ENCODE assay signal across 8 mouse cellular contexts in genomic region chr3:95687168-95687523, GRCm38 (mm10). TPM values are rescaled to one million over a fixed set of nuclear protein-coding genes. Genes with fewer than 3 reads are reported as not detected.
DNase-seq lines count a peak whose midpoint lies in the region; ATAC-seq and TF ChIP-seq lines count a peak whose summit lies in the region.

No protein-coding gene starts in this region.

- H3K9me3 ChIP-seq in embryonic facial prominence, embryonic 12.5 days = no peaks in the 10 kb centered on the region
- no peaks in the 10 kb centered on the region for H3K9me3 ChIP-seq in hindbrain, postnatal 0 days (ENCODE audit: low read length)
- H3K9me3 ChIP-seq in midbrain, embryonic 14.5 days (ENCODE audit: control insufficient read depth, low read length) = no peaks in the 10 kb centered on the region

- no peak for DNase-seq in kidney, adult 2 months
- DNase-seq in kidney, postnatal 4 days = no peak
- DNase-seq in hindbrain, postnatal 0 days (ENCODE audit: low spot score) = no peak
- no peak for DNase-seq in midbrain, embryonic 14.5 days
- no peak for DNase-seq in urinary bladder, postnatal 4 days (ENCODE audit: low spot score in 2 of 2)
- DNase-seq in spleen, adult 18-20 months = no peak
- no peak for DNase-seq in urinary bladder, adult 2 months (ENCODE audit: low spot score)

- no peak for TF ChIP-seq POLR2A in kidney, adult 2 months (IDR thresholded peaks at IDR 0.05; ENCODE audit: low read depth, low read length)

- 0 out of 2 replicates have a peak overlapping the region, but pooled peaks have one; percentile 8 for H3K9ac ChIP-seq in embryonic facial prominence, embryonic 12.5 days
- H3K9ac ChIP-seq in hindbrain, postnatal 0 days (replicated peaks; ENCODE audit: low read length) = peak overlapping the region; percentile 42
- peak overlapping the region; percentile 48; the same call in 1 of the 2 replicates for H3K9ac ChIP-seq in midbrain, embryonic 14.5 days (replicated peaks; ENCODE audit: low read length)

- no peak overlapping the region for H3K27ac ChIP-seq in kidney, adult 2 months (ENCODE audit: insufficient read depth, low read depth, low read length)
- H3K27ac ChIP-seq in embryonic facial prominence, embryonic 12.5 days = peak overlapping the region; percentile 66; the same call in 1 of the 2 replicates
- 0 out of 2 replicates have a peak overlapping the region, but pooled peaks have one; percentile 26 for H3K27ac ChIP-seq in hindbrain, postnatal 0 days
- no peak overlapping the region for H3K27ac ChIP-seq in midbrain, embryonic 14.5 days (replicated peaks; ENCODE audit: low read depth, low read length)

- WGBS in kidney, adult 2 months = 26% methylated on average over 4 of the region's 4 CpGs
- 19% methylated on average over 4 of the region's 4 CpGs for WGBS in embryonic facial prominence, embryonic 12.5 days
- 8% methylated on average over 4 of the region's 4 CpGs for WGBS in hindbrain, postnatal 0 days
- WGBS in midbrain, embryonic 14.5 days = 14% methylated on average over 4 of the region's 4 CpGs

- H3K27me3 ChIP-seq in kidney, adult 2 months (replicated peaks; ENCODE audit: control insufficient read depth, insufficient read depth, low read length) = no peaks in the 10 kb centered on the region
- no peaks in the 10 kb centered on the region for H3K27me3 ChIP-seq in embryonic facial prominence, embryonic 12.5 days
- H3K27me3 ChIP-seq in hindbrain, postnatal 0 days (ENCODE audit: insufficient read depth, low read length) = no peaks in the 10 kb centered on the region
- H3K27me3 ChIP-seq in midbrain, embryonic 14.5 days (ENCODE audit: control insufficient read depth, insufficient read depth, low read length) = no peaks in the 10 kb centered on the region

- ATAC-seq in embryonic facial prominence, embryonic 12.5 days (ENCODE audit: insufficient number of reproducible peaks, insufficient read depth, low FRiP score, low TSS enrichment) = peak; percentile 13; the same call in 1 of the 2 replicates
- ATAC-seq in hindbrain, postnatal 0 days = peak; percentile 15; the same call in 1 of the 2 replicates
- no peak; the same call in 1 of the 2 replicates for ATAC-seq in midbrain, embryonic 14.5 days (ENCODE audit: low FRiP score, low TSS enrichment)

- peak overlapping the region; percentile 92 for H3K4me2 ChIP-seq in embryonic facial prominence, embryonic 12.5 days (replicated peaks)
- H3K4me2 ChIP-seq in hindbrain, postnatal 0 days (ENCODE audit: low read depth, low read length) = peak overlapping the region; percentile 87
- H3K4me2 ChIP-seq in midbrain, embryonic 14.5 days (ENCODE audit: low read length) = peak overlapping the region; percentile 71

- H3K4me3 ChIP-seq in kidney, adult 2 months (ENCODE audit: insufficient read depth, low read depth, low read length) = peak overlapping the region; percentile 49
- peak overlapping the region; percentile 42 for H3K4me3 ChIP-seq in embryonic facial prominence, embryonic 12.5 days
- peak overlapping the region; percentile 44 for H3K4me3 ChIP-seq in hindbrain, postnatal 0 days (ENCODE audit: low read length)
- peak overlapping the region; percentile 33; the same call in 1 of the 2 replicates for H3K4me3 ChIP-seq in midbrain, embryonic 14.5 days (replicated peaks; ENCODE audit: low read depth, low read length)

- no peaks in the 10 kb centered on the region for H3K36me3 ChIP-seq in kidney, adult 2 months (ENCODE audit: control insufficient read depth, insufficient read depth, low read length)
- no peaks in the 10 kb centered on the region for H3K36me3 ChIP-seq in embryonic facial prominence, embryonic 12.5 days
- H3K36me3 ChIP-seq in hindbrain, postnatal 0 days (ENCODE audit: insufficient read depth, low read length) = no peaks in the 10 kb centered on the region
- H3K36me3 ChIP-seq in midbrain, embryonic 14.5 days (ENCODE audit: control insufficient read depth, insufficient read depth, low read length) = no peaks in the 10 kb centered on the region

- no peaks in the 10 kb centered on the region; the same call in 1 of the 2 replicates for H3K4me1 ChIP-seq in kidney, adult 2 months (ENCODE audit: control insufficient read depth, insufficient read depth, low read length)
- H3K4me1 ChIP-seq in embryonic facial prominence, embryonic 12.5 days = peaks cover 39% of the 10 kb centered on the region
- peaks cover 11% of the 10 kb centered on the region; the same call in 1 of the 2 replicates for H3K4me1 ChIP-seq in hindbrain, postnatal 0 days (ENCODE audit: insufficient read depth, low read length)
- peaks cover 11% of the 10 kb centered on the region; the same call in 1 of the 2 replicates for H3K4me1 ChIP-seq in midbrain, embryonic 14.5 days (ENCODE audit: control insufficient read depth, insufficient read depth, low read length)

- no peak for TF ChIP-seq CTCF in kidney, adult 2 months (conservative IDR thresholded peaks at IDR 0.05; ENCODE audit: insufficient read depth, insufficient read length, low read depth, low read length)
- no peak for TF ChIP-seq CTCF in hindbrain, postnatal 0 days (IDR thresholded peaks at IDR 0.05; ENCODE audit: low read depth)

RNA-seq across cellular contexts. Expression of gene Adamtsl4, which starts 0.6 kb away (rescaled TPM):
- polyA plus RNA-seq in kidney, adult 2 months (2012; rRNA removed) = 5.2 and 6.0 TPM in 2 replicates
- 1.5 and 1.6 TPM in 2 replicates for polyA plus RNA-seq in embryonic facial prominence, embryonic 12.5 days (2016; fragmentation: Nextera tagmentation; extraction: Ambion mirVana)
- 1.0 and 1.6 TPM in 2 replicates for total RNA-seq in hindbrain, postnatal 0 days (2014; rRNA removed)
- polyA plus RNA-seq in hindbrain, postnatal 0 days (2015; fragmentation: Nextera tagmentation; extraction: Ambion mirVana) = 1.4 and 2.1 TPM in 2 replicates
- 0.80 and 1.1 TPM in 2 replicates for polyA plus RNA-seq in midbrain, embryonic 14.5 days (2014; fragmentation: Nextera tagmentation; extraction: Ambion mirVana)
- 52.4 and 58.8 TPM in 2 replicates for polyA plus RNA-seq in urinary bladder, adult 2 months (2012; rRNA removed)

RNA-seq across cellular contexts. Expression of gene Mcl1, which starts 28.6 kb away (rescaled TPM):
- 31.9 and 43.0 TPM in 2 replicates for polyA plus RNA-seq in kidney, adult 2 months (2012; rRNA removed)
- polyA plus RNA-seq in embryonic facial prominence, embryonic 12.5 days (2016; fragmentation: Nextera tagmentation; extraction: Ambion mirVana) = 69.8 and 74.0 TPM in 2 replicates
- total RNA-seq in hindbrain, postnatal 0 days (2014; rRNA removed) = 110 and 126 TPM in 2 replicates
- 38.8 and 41.5 TPM in 2 replicates for polyA plus RNA-seq in hindbrain, postnatal 0 days (2015; fragmentation: Nextera tagmentation; extraction: Ambion mirVana)
- 44.1 and 65.7 TPM in 2 replicates for polyA plus RNA-seq in midbrain, embryonic 14.5 days (2014; fragmentation: Nextera tagmentation; extraction: Ambion mirVana)
- polyA plus RNA-seq in urinary bladder, adult 2 months (2012; rRNA removed) = 90.3 and 106 TPM in 2 replicates

RNA-seq across cellular contexts. Expression of gene Ecm1, which starts 52.2 kb away (rescaled TPM):
- polyA plus RNA-seq in kidney, adult 2 months (2012; rRNA removed) = 494 and 636 TPM in 2 replicates
- 6.4 and 8.0 TPM in 2 replicates for polyA plus RNA-seq in embryonic facial prominence, embryonic 12.5 days (2016; fragmentation: Nextera tagmentation; extraction: Ambion mirVana)
- 11.4 and 14.3 TPM in 2 replicates for total RNA-seq in hindbrain, postnatal 0 days (2014; rRNA removed)
- polyA plus RNA-seq in hindbrain, postnatal 0 days (2015; fragmentation: Nextera tagmentation; extraction: Ambion mirVana) = 8.9 and 11.4 TPM in 2 replicates
- polyA plus RNA-seq in midbrain, embryonic 14.5 days (2014; fragmentation: Nextera tagmentation; extraction: Ambion mirVana) = 6.1 and 10.9 TPM in 2 replicates
- polyA plus RNA-seq in urinary bladder, adult 2 months (2012; rRNA removed) = 718 and 729 TPM in 2 replicates

Comparison
In these comparisons a context has a peak if more than half of its experiments do, and no peak if none do; other contexts are left out.
1. H3K27ac ChIP-seq: peak in embryonic facial prominence, embryonic 12.5 days (single experiment) and hindbrain, postnatal 0 days (single experiment); none in kidney, adult 2 months (single experiment) and midbrain, embryonic 14.5 days (single experiment).
2. RNA of gene Ecm1, which starts 52.2 kb away (polyA plus RNA-seq): 718 to 729 TPM in urinary bladder, adult 2 months and 494 to 636 TPM in kidney, adult 2 months; 8.9 to 11.4 TPM in hindbrain, postnatal 0 days, 6.1 to 10.9 TPM in midbrain, embryonic 14.5 days and 6.4 to 8.0 TPM in embryonic facial prominence, embryonic 12.5 days; every median in the first group is over 10 times any median in the second.
3. Peak in every context shown above with its lines, with median percentiles within 50 percentile points of each other: H3K4me3 ChIP-seq, H3K4me2 ChIP-seq and H3K9ac ChIP-seq.